Mouse (Mus musculus) bone marrow, adult 2 months (tissue): Measurements from ENCODE around the gene Sidt2. TPM values are rescaled to one million over a fixed set of nuclear protein-coding genes. Genes with fewer than 3 reads are reported as not detected.

ENCODE experiments used
- H3K27ac ChIP-seq: fragments of 200-500 bp; 2 replicates; pipeline ENCODE4 v1.5.1; 2012; ENCODE audit warnings: low read depth, mild to moderate bottlenecking, control low read depth, inconsistent platforms, low read length; ENCODE audit not compliant: control insufficient read depth, poor library complexity, insufficient read depth
- H3K4me1 ChIP-seq: fragments of 200-500 bp; 2 replicates; pipeline ENCODE4 v1.6.1; 2011; ENCODE audit warnings: low read length; ENCODE audit not compliant: control insufficient read depth, insufficient read depth
- H3K4me3 ChIP-seq: fragments of 200-500 bp; replicated peaks from 2 replicates; pipeline ENCODE3; 2011; ENCODE audit warnings: mild to moderate bottlenecking, low read depth, low read length, control low read depth; ENCODE audit not compliant: control insufficient read depth
- CTCF ChIP-seq: fragments of 200-500 bp; IDR thresholded peaks from 2 replicates; pipeline ENCODE4 v1.5.1; 2011; ENCODE audit warnings: low read length, control low read depth; ENCODE audit not compliant: control insufficient read depth, insufficient read depth
- POLR2A ChIP-seq: fragments of 200-500 bp; IDR thresholded peaks from 2 replicates; pipeline ENCODE4 v1.6.1; 2011; ENCODE audit warnings: low read depth, mild to moderate bottlenecking, control low read depth, low read length, borderline replicate concordance; ENCODE audit not compliant: control insufficient read depth
- WGBS: fragments of 180-500 bp; shearing (Covaris S2); methylation state at CpG from one replicate; pipeline ENCODE4 v1.1.7; 2018; 5-methylcytosine and 5-hydroxymethylcytosine counted together
- polyA plus RNA-seq: library from polyadenylated mRNA; stranded (reverse); fragments of >200 nt; gene quantifications from 2 replicates; pipeline ENCODE4 v1.2.4, GENCODE M21; 2011; ENCODE audit warnings: low replicate concordance; ENCODE audit not compliant: missing spikeins, insufficient read depth, insufficient read length

Gene Sidt2
- polyA plus RNA-seq, 1 experiment, result 68.0 TPM

DNA sequence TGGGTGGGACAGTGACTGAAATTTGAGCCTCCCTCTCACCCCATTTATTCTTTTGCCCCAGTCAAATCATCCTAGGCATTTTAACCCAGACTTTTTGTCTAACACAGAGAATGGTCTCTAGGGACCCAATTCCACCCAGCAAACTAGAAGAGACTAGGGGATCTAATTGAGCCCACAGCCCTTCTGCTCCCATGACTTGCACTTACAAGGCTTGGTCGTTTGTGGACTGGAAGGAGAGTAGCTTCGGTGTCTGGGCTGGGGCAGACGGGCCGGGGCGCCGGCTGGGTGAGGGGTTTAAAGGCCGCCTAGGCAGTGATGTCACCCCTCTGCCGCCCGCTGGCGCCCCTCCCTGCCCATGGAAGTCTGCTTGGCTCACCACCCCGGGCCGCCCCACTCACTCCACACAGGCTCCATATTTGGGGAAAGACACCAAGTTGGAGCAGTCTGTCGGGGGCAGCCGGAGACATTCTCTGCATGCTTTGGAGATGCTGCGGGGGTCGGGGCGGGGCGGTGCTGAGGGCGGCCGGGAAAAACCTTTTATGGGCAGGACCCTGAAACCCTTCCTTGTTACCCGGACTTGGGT lies 19.3 kb downstream of the Sidt2 start, which contains the start of gene Tagln:
Tagln (minus strand) TSS at position 431 of the 583 bp plus-strand sequence.
- WGBS, result 65% methylated on average over 21 of the region's 21 CpGs
- Histone ChIP-seq H3K4me1 (no peaks in the 10 kb centered on the region), H3K4me3 (no peak within 1 kb of the TSS), H3K27ac (no peak within 1 kb of the TSS)
- TF ChIP-seq POLR2A, result no peak
- no peak for TF ChIP-seq CTCF

DNA sequence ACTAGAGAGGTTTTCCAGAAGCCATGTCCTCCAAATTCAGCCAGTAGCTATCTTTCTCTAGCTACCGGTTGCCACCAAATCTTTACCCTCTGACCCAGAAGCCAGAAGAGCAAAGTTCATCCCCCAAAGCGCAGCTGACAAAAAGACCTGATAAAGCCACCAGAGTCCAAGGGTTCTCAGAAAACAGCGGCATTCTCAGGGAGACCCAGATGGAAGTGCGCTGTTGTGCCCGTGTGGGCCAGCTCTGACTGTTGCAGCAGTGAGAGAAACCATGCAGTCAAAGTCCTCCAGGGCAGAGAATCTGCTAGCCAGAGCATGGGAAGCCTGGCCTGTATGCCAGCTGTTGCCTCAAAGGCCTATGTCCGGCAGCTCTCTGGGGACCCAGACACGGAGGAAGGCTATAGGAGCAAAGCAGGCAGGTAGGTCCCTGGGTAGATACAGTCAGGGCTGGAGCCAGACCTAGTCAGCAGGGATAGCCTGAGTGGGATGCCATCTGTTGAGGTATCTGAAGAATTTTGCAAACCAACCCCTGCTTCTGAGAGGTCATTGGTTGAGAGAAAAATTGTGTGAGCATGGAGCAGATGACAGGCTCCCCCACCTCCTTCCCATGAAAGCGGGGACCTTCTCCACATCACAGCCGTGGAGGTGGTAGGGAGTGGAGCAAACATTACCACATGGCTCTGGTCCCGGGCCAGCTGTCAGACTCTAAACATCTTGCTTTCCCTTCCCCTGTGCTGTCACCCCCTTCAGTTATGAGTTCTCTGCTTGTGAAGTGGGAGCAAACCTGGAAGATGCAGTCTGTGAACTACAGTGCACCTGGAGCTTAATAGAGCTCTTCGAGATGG lies 22.3 kb downstream of the Sidt2 start:
- Histone ChIP-seq H3K4me1 (no peaks in the 10 kb centered on the region), H3K27ac (no peak overlapping the region), H3K4me3 (no peak overlapping the region)
- no peak for TF ChIP-seq CTCF
- no peak for TF ChIP-seq POLR2A
- 63% methylated on average over 11 of the region's 11 CpGs for WGBS

DNA sequence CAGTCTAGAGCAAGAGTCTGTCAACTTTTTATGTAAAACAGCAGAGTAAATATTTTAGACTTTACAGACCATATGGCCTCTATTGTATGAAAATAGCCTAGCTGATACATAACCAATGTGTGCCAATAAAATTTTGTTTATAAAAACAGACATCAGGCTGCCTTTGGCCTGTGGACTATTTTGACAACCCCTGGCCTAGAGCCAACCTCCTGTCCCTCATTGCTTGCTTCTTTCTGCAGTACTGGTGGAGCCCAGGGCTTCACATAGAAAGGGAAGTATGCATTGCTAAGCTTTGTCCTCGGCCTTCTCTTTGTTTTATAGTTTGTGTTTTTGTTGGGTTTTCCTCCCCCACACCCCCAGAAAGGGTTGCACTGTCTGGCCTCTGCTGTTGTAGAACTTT lies 23.1 kb downstream of the Sidt2 start:
- TF ChIP-seq POLR2A, result no peak
- TF ChIP-seq CTCF, result no peak
- H3K4me3 ChIP-seq, result no peak overlapping the region
- WGBS, result 8% methylated on average over 1 of the region's 1 CpGs
- H3K27ac ChIP-seq, result no peak overlapping the region
- H3K4me1 ChIP-seq, result no peaks in the 10 kb centered on the region

- no peaks in the 10 kb centered on the region for H3K4me1 ChIP-seq
- H3K27ac ChIP-seq, result no peak overlapping the region
- TF ChIP-seq POLR2A, result no peak
- TF ChIP-seq CTCF, result no peak
- H3K4me3 ChIP-seq, result no peak overlapping the region
- WGBS, result 84% methylated on average over 5 of the region's 5 CpGs
Observed at GRCm38 (mm10) chr9:45929285-45929684, 25.8 kb downstream of the Sidt2 start.

DNA sequence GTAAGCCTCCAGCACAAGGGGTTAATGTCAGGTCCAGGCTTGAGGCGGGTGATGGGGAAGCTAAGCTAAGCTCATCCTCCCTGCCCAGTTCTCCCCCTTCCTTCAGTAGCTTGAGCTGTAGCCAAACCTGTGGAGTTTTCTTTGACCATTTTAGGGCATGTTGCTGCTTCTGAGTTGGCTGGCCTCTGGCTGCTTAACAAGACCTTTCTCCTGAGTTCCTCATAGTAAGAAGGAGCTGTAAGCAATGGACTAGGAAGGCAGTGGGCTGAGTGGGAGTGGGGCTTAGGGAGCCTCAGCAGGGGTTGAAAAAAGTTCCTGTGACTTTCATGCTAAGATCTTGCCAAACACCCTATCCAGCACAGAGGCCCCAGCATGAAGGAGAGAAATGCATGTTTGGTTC lies 35.2 kb downstream of the Sidt2 start:
- TF ChIP-seq CTCF (no peak), POLR2A (no peak)
- WGBS, result 73% methylated on average over 1 of the region's 1 CpGs
- no peak overlapping the region for H3K27ac ChIP-seq
- H3K4me3 ChIP-seq, result no peak overlapping the region
- H3K4me1 ChIP-seq, result no peaks in the 10 kb centered on the region

DNA sequence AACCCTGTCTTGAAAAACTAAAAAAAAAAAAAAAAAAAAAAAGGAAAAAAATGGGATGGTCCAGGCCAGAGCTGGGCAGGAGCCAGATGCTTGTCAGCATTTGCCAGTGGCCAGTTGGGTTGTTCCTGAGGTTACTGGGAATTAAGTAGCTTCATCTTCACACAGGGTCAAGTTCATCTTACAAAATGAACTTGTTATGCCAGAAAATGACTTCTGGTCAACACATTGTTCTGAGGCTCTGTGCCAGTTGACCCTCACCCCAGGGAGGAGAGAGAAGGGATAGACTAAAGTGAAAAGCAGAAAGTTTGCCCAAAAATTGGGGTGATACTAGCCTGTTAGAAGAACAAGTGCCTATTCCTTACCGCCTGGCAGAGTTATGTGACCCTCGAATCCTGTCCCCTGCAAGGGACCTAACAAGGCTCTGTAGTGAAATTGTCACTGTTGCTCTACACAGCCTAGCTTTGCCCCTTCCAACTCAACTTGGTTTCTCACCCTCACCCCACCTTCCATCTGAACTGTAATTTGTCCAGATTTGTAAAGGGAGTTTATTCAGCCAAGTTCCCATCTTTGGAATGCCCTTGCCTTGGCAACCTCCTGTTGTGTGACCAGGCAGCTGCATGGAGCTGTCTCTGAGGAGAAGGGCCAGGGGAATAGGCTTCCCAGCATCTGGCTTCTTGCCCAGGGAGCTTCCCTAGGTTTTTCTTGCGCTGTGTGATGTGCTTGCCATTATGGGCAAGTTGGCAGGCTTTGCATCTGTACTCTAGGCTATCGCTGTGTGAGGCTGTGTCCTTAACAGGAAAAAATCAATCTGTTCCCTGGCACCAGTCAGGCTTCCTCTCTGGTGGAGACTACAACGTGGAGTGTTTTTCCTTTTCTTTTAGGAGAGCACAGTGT lies 37.8 kb downstream of the Sidt2 start:
- whole genome bisulfite sequencing, result 86% methylated on average over 5 of the region's 5 CpGs
- Histone ChIP-seq H3K27ac (no peak overlapping the region), H3K4me3 (no peak overlapping the region), H3K4me1 (no peaks in the 10 kb centered on the region)
- TF ChIP-seq POLR2A (no peak), CTCF (no peak)

- Histone ChIP-seq H3K4me3 (no peak overlapping the region), H3K4me1 (no peaks in the 10 kb centered on the region), H3K27ac (no peak overlapping the region)
- TF ChIP-seq CTCF (no peak), POLR2A (no peak)
- 79% methylated on average over 2 of the region's 2 CpGs for WGBS
Observed at GRCm38 (mm10) chr9:45915659-45916058, 39.4 kb downstream of the Sidt2 start.

DNA sequence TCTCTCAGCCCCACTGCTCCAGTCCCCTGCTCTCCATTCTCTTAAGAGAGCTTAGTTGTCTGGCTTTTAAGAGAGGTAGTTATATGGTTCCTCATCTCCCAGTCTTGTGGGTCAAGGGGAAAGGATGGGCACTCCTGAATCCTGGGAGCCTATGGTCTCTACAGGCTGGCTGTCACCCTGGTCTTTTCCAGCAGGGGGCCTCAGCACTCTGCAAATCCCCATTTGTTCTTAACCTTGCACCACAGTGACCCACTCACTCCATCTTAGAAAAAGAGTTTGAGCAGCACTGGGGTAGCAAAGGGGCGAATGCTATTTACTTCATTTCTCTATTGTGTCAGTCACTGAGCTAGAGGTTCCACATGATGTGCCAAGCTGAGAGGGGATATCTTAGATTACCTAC lies 43.4 kb downstream of the Sidt2 start:
- H3K27ac ChIP-seq, result no peak overlapping the region
- WGBS, result 60% methylated on average over 1 of the region's 1 CpGs
- peaks cover 3% of the 10 kb centered on the region for H3K4me1 ChIP-seq
- no peak for TF ChIP-seq POLR2A
- peak; percentile 68 for TF ChIP-seq CTCF
- H3K4me3 ChIP-seq, result no peak overlapping the region
